Mouse (Mus musculus) myocyte (in vitro differentiated cells): Measurements from ENCODE around the gene Atg3.
A peak's percentile ranks its signal among the peaks of the same experiment; 100 is the strongest.

Source experiments
- CEBPB ChIP-seq: IDR thresholded peaks from 2 replicates; pipeline ENCODE4 v1.6.1; 2011; ENCODE audit warnings: mild to moderate bottlenecking, moderate library complexity; ENCODE audit not compliant: poor library complexity, insufficient read depth, severe bottlenecking
- E2F4 ChIP-seq: IDR thresholded peaks from one replicate; pipeline ENCODE4 v1.6.1; 2011; ENCODE audit warnings: mild to moderate bottlenecking, control low read depth, moderate library complexity; ENCODE audit not compliant: insufficient read depth
- MAX ChIP-seq: IDR thresholded peaks from one replicate; pipeline ENCODE4 v1.6.1; 2011; ENCODE audit warnings: low read depth, mild to moderate bottlenecking, control low read depth
- MYOD1 ChIP-seq, 3 experiments: IDR thresholded peaks; one replicate each; pipeline ENCODE4 v1.6.1; 2011; ENCODE audit warnings: control low read depth in 2 of 3, low read depth in 2 of 3, mild to moderate bottlenecking in 2 of 3, moderate library complexity in 1 of 3; ENCODE audit not compliant: insufficient read length in 2 of 3, control insufficient read depth in 1 of 3
- MYOG ChIP-seq, 3 experiments: IDR thresholded peaks; one replicate each; pipeline ENCODE4 v1.6.1; 2011; ENCODE audit warnings: control low read depth in 2 of 3, low read depth in 2 of 3, mild to moderate bottlenecking in 2 of 3; ENCODE audit not compliant: insufficient read length in 2 of 3, control insufficient read depth in 1 of 3, insufficient read depth in 1 of 3
- POLR2A ChIP-seq: IDR thresholded peaks from one replicate; pipeline ENCODE4 v1.6.1; 2011; ENCODE audit warnings: low read depth, mild to moderate bottlenecking, control low read depth, moderate library complexity; ENCODE audit not compliant: insufficient read length
- POLR2AphosphoS2 ChIP-seq: IDR thresholded peaks from one replicate; pipeline ENCODE4 v1.6.1; 2011; ENCODE audit warnings: low read depth, control low read depth; ENCODE audit not compliant: insufficient read length
- REST ChIP-seq: IDR thresholded peaks from one replicate; pipeline ENCODE4 v1.6.1; 2011; ENCODE audit warnings: mild to moderate bottlenecking, control low read depth, moderate library complexity; ENCODE audit not compliant: insufficient read depth, insufficient read length
- SRF ChIP-seq: IDR thresholded peaks from one replicate; pipeline ENCODE4 v1.6.1; 2011; ENCODE audit warnings: low read depth; ENCODE audit not compliant: control insufficient read depth, insufficient read length
- TCF12 ChIP-seq: IDR thresholded peaks from one replicate; pipeline ENCODE4 v1.6.1; 2011; ENCODE audit warnings: mild to moderate bottlenecking, control low read depth; ENCODE audit not compliant: poor library complexity, insufficient read depth, severe bottlenecking
- USF1 ChIP-seq: IDR thresholded peaks from one replicate; pipeline ENCODE4 v1.6.1; 2011; ENCODE audit warnings: low read depth, mild to moderate bottlenecking, control low read depth, moderate library complexity

DNA sequence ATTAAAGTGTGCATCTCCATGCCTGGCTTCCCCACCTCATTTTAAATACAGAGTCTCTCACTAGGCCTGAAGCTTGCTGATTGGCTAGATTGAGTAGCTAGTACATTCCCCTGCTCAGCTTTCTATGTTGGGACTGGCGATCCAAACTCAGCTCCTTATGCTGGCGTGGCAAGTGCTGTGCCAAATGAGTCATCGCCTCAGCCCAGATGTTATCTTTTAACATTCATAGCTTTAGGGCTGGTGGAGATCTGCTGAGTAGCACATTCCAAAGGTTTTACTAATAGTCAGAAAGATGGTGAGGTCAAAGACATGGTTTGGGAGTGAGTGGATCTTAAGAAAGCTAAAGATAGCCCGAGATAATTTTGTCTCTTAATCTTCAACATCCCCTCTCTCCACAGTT, 48.1 kb upstream of the Atg3 start:
- no peak for TF ChIP-seq TCF12
- no peak for TF ChIP-seq E2F4
- TF ChIP-seq CEBPB = no peak
- peak in 1 of 3 experiments; percentile 7 for TF ChIP-seq MYOD1 (IDR thresholded peaks at IDR 0.05; ENCODE audit: control insufficient read depth in 1 of 3, insufficient read length in 2 of 3, low read depth in 2 of 3)
- TF ChIP-seq POLR2A = no peak
- no peak for TF ChIP-seq POLR2AphosphoS2
- no peak for TF ChIP-seq MYOG (IDR thresholded peaks at IDR 0.05; ENCODE audit: control insufficient read depth in 1 of 3, insufficient read depth in 1 of 3, insufficient read length in 2 of 3, low read depth in 2 of 3)
- TF ChIP-seq SRF = no peak
- TF ChIP-seq MAX = no peak
- TF ChIP-seq USF1 = no peak
- TF ChIP-seq REST = no peak
